Mouse (Mus musculus) neural tube, embryonic 13.5 days (tissue): Measurements from ENCODE around the gene Susd5. TPM values are rescaled to one million over a fixed set of nuclear protein-coding genes. Genes with fewer than 3 reads are reported as not detected.

Source experiments
- ATAC-seq: fragments of 200-750 bp; cut with Nextera tagmentation; 2 replicates; pipeline ENCODE4 v1.8.0; 2017; ENCODE audit warnings: low read depth, mild to moderate bottlenecking, moderate TSS enrichment, moderate library complexity
- H3K27ac ChIP-seq: fragments of 300-500 bp; sonication (generic); replicated peaks from 2 replicates; pipeline ENCODE4 v1.5.1; 2015; ENCODE audit warnings: moderate library complexity, mild to moderate bottlenecking, inconsistent platforms
- H3K27me3 ChIP-seq: fragments of 300-500 bp; sonication (generic); 2 replicates; pipeline ENCODE4 v1.6.1; 2015; ENCODE audit warnings: mild to moderate bottlenecking, inconsistent platforms
- H3K36me3 ChIP-seq: fragments of 300-500 bp; sonication (generic); 2 replicates; pipeline ENCODE4 v1.6.1; 2015; ENCODE audit warnings: mild to moderate bottlenecking, inconsistent platforms
- H3K4me1 ChIP-seq: fragments of 300-500 bp; sonication (generic); replicated peaks from 2 replicates; pipeline ENCODE4 v1.6.1; 2015; ENCODE audit warnings: inconsistent platforms
- H3K4me2 ChIP-seq: fragments of 300-500 bp; sonication (generic); 2 replicates; pipeline ENCODE4 v1.6.1; 2015; ENCODE audit warnings: inconsistent platforms, mild to moderate bottlenecking, moderate library complexity
- H3K4me3 ChIP-seq: fragments of 300-500 bp; sonication (generic); 2 replicates; pipeline ENCODE4 v1.5.1; 2015; ENCODE audit warnings: mild to moderate bottlenecking, inconsistent platforms
- H3K9ac ChIP-seq: fragments of 300-500 bp; sonication (generic); 2 replicates; pipeline ENCODE4 v1.6.1; 2015; ENCODE audit warnings: moderate library complexity, mild to moderate bottlenecking, inconsistent platforms
- H3K9me3 ChIP-seq: fragments of 300-500 bp; sonication (generic); 2 replicates; pipeline ENCODE4 v1.6.1; 2016; ENCODE audit warnings: inconsistent platforms
- WGBS: fragments of 180-500 bp; shearing (Covaris S2); methylation state at CpG from one replicate; pipeline ENCODE4 v1.1.7; 2015; 5-methylcytosine and 5-hydroxymethylcytosine counted together
- polyA plus RNA-seq: library from polyadenylated mRNA; unstranded; fragments of >200 nt; fragmentation: Nextera tagmentation; extraction: Ambion mirVana; gene quantifications from 2 replicates; pipeline ENCODE4 v1.2.1, GENCODE M21; 2015

Susd5 gene
- polyA plus RNA-seq, 1 experiment from 2014 or later = 1.1 TPM

DNA sequence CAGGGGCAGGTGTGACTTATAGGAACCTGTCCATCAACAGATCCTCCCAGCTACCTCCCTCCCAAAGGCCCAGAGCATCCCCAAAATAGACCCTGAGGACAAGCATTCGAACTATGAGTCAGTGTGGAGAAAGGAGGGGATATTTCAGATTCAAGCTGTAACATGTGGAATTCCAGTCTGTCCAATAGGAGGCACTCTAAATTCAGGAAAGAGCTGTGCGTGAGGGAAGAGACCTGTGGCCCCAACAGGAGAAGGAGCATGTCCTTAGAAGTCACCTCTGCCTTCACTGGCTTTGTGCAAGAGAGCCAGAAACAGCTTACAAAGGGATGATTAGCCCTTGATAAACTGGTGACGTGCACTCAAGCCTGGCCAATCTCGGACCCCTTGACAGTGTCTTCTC is 16.0 kb upstream of the Susd5 start:
- H3K4me3 ChIP-seq = no peak overlapping the region
- H3K27me3 ChIP-seq = no peaks in the 10 kb centered on the region
- no peak overlapping the region for H3K9ac ChIP-seq
- no peak for ATAC-seq
- H3K4me2 ChIP-seq = no peak overlapping the region
- WGBS = 77% methylated on average over 4 of the region's 4 CpGs
- H3K27ac ChIP-seq = no peak overlapping the region
- H3K36me3 ChIP-seq = no peaks in the 10 kb centered on the region
- no peaks in the 10 kb centered on the region for H3K9me3 ChIP-seq
- H3K4me1 ChIP-seq = no peaks in the 10 kb centered on the region

DNA sequence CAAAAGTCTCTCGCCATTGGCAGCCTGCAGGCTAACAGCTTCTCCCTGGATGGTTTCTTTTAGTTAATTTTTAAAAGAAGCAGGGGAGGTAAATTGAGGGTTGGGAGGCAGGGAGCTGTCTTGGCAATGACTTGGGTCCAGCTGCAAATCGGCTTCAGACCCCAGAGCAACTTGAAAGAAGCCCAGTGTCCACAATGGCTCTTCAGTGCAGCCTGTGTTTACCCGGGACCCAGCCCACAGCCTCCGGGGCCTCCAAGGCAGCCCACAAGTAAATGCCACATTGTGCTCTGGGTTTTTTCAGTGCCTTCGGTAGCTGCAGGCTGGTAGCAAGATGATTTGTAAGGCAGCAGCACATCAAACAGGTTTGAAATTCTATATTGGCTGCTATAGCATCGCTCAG is 14.4 kb upstream of the Susd5 start:
- no peaks in the 10 kb centered on the region for H3K9me3 ChIP-seq
- ATAC-seq = peak; percentile 50; the same call in 1 of the 2 replicates
- H3K27me3 ChIP-seq = no peaks in the 10 kb centered on the region
- WGBS = 36% methylated on average over 6 of the region's 6 CpGs
- no peak overlapping the region for H3K4me2 ChIP-seq
- H3K9ac ChIP-seq = no peak overlapping the region
- H3K4me1 ChIP-seq = no peaks in the 10 kb centered on the region
- no peak overlapping the region for H3K4me3 ChIP-seq
- no peaks in the 10 kb centered on the region for H3K36me3 ChIP-seq
- 0 out of 2 replicates have a peak overlapping the region, but pooled peaks have one; percentile 11 for H3K27ac ChIP-seq

DNA sequence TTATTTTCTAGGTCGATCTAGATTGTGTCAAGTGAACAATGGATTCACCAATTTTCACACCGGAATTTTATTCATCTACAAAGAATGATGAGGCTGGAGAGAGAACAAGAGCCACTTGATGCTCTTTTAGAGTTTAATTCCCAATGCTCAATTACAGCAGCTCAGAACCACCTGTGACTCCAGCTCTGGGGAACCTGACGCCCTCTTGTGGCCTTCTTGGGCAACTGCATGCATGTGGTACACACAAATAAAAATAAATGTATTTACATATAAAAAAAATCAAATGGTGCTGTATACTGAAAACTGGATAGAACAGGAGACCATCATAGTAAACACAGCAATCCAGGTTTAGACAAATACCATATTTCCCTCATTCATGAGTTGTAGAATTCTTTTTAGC is 12.5 kb upstream of the Susd5 start:
- no peaks in the 10 kb centered on the region for H3K9me3 ChIP-seq
- H3K27ac ChIP-seq = no peak overlapping the region
- 56% methylated on average over 3 of the region's 3 CpGs for WGBS
- H3K4me3 ChIP-seq = no peak overlapping the region
- no peaks in the 10 kb centered on the region for H3K4me1 ChIP-seq
- no peak overlapping the region for H3K4me2 ChIP-seq
- no peak overlapping the region for H3K9ac ChIP-seq
- no peaks in the 10 kb centered on the region for H3K36me3 ChIP-seq
- no peaks in the 10 kb centered on the region for H3K27me3 ChIP-seq
- no peak for ATAC-seq

DNA sequence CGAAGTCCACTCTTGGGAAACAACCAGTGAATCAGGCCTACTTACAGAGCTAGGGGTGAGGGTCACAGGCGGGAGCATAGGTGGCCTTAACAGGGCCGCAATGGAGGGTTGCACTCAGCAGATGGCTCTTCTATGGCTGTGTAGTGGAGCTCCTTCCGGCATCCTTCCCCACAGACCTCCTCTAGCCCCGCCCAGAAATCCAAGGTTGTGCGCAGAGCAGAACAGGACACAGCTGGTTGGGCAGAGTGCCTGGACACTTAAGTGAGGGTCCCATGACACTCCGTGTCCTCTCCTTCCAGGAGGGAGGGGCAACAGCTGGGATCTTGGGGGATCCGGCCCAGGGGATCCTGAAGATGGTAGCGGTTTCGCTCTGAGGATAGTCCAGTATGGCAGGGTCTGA is 10.9 kb upstream of the Susd5 start, which contains the start of gene Fbxl2:
Gene Fbxl2, minus strand, starts transcription at position 164 of the 400 bp plus-strand sequence.
- no peak within 1 kb of the TSS for H3K9ac ChIP-seq
- H3K4me2 ChIP-seq = no peak within 1 kb of the TSS
- WGBS = 84% methylated on average over 10 of the region's 10 CpGs
- no peaks in the 10 kb centered on the region for H3K4me1 ChIP-seq
- H3K4me3 ChIP-seq = no peak within 1 kb of the TSS
- no peak within 1 kb of the TSS for H3K27ac ChIP-seq
- H3K27me3 ChIP-seq = no peaks in the 10 kb centered on the region
- no peak for ATAC-seq
- no peaks in the 10 kb centered on the region for H3K36me3 ChIP-seq
- no peaks in the 10 kb centered on the region for H3K9me3 ChIP-seq

DNA sequence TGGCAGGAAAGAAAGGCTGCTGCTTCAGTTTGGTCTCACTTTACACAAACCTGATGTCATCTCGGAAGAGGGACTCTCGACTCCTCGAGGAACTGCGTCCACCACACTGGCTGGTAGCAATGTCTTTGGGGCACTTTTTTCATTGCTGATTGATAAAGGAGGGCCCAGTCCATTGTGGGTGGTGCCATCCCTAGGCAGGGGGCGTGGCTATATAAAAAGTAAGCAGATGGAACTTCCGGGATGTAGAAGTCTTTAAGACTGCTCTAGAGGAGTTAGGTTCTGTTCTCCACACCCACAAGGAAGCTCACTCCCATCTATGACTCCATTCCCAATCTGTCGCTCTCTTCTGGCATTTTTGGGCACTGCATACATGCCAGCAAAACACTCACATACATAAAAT is 10.3 kb upstream of the Susd5 start:
- Histone ChIP-seq H3K36me3 (no peaks in the 10 kb centered on the region), H3K27ac (no peak overlapping the region), H3K4me2 (no peak overlapping the region), H3K4me3 (no peak overlapping the region), H3K27me3 (no peaks in the 10 kb centered on the region), H3K9ac (no peak overlapping the region), H3K9me3 (no peaks in the 10 kb centered on the region), H3K4me1 (no peaks in the 10 kb centered on the region)
- 90% methylated on average over 7 of the region's 7 CpGs for WGBS
- ATAC-seq = no peak

DNA sequence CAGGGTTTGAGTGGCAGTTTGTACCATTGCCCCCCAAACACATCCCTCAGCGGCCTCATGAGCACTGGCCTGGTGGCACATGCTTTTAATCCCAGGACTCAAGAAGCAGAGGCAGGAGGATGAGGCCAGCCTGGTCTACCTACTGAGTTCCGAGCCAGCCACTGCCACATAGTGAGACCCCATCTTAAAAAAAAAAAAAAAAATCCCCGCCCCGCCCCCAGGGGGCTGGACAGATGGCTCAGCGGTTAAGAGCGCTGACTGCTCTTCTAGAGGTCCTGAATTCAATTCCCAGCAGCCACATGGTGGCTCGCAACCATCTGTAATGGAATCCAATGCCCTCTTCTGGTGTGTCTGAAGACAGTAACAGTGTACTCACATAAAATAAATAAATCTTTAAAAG is 6.8 kb upstream of the Susd5 start:
- 88% methylated on average over 7 of the region's 7 CpGs for WGBS
- 0 out of 2 replicates have a peak, but pooled peaks cover 3% of the 10 kb centered on the region for H3K27me3 ChIP-seq
- no peak for ATAC-seq

DNA sequence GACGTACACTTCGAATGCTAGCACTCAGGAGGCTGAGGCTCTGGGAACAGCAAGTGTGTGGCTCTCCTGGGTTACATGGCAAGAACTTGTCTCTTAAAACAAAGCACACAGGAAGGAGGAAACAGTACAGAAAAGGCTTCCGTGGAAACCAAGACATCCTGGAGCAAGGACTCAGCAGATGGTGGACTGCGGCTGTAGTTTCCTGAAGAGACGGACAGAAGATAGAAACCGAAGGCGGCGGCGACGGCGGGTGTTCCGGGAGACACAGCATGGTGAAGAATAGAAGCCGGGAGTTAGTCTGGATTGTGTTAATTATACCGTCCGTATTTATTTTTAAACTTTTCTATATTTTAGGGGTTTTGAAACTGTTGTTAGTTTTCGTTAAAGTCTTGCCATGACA is 6.2 kb upstream of the Susd5 start:
- Histone ChIP-seq H3K9me3 (no peaks in the 10 kb centered on the region), H3K4me3 (no peak overlapping the region), H3K36me3 (no peaks in the 10 kb centered on the region), H3K9ac (no peak overlapping the region), H3K4me1 (no peaks in the 10 kb centered on the region), H3K27me3 (peaks cover 10% of the 10 kb centered on the region), H3K4me2 (no peak overlapping the region), H3K27ac (no peak overlapping the region)
- WGBS = 93% methylated on average over 16 of the region's 16 CpGs
- no peak for ATAC-seq

More for the DNA sequence above, 6.8 kb upstream of the Susd5 start:
- Histone ChIP-seq H3K36me3 (no peaks in the 10 kb centered on the region), H3K9ac (no peak overlapping the region), H3K9me3 (no peaks in the 10 kb centered on the region), H3K4me3 (no peak overlapping the region), H3K27ac (no peak overlapping the region), H3K4me2 (no peak overlapping the region), H3K4me1 (no peaks in the 10 kb centered on the region)

DNA sequence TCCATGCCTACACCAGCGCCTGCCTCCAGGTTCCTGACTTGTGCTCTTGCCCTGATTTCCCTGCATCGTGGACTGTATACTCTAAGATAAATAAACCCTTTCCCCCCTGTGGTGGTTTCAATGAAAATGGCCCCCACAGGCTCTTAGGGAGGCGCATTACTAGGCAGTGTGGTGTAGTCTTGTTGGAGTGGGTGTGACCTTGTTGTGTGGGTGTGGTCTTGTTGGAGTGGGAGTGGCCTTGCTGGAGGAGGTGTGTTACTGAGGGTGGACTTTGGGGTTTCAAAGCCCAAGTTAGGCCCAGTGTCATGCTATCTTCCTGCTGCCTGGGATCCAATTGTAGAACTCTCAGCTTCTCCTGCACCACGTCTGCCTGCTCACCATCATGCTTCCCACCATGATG is 4.9 kb upstream of the Susd5 start:
- no peak for ATAC-seq
- 73% methylated on average over 4 of the region's 4 CpGs for WGBS
- no peak overlapping the region for H3K9ac ChIP-seq
- no peak overlapping the region for H3K4me2 ChIP-seq
- no peaks in the 10 kb centered on the region for H3K36me3 ChIP-seq
- no peaks in the 10 kb centered on the region for H3K9me3 ChIP-seq
- no peak overlapping the region for H3K4me3 ChIP-seq
- peaks cover 3% of the 10 kb centered on the region for H3K4me1 ChIP-seq
- H3K27ac ChIP-seq = no peak overlapping the region
- peaks cover 22% of the 10 kb centered on the region for H3K27me3 ChIP-seq

DNA sequence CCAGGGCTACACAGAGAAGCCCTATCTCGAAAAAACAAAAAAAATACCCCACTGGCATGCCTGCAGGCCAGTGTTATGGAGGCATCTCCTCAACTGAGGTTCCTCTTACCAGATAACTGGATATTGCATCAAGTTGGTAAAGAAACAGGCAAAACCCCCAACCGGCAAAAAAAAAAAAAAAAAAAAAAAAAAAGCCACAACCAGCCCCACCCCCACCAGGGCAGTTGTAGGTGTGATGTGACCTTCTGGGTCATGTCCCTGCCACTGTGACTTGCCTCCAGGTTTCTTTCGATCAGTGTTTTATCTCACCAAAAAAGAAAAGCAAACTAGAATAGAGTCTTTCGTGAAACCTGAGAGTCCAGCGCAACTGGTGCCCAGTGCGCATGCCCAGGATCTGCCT is 4.1 kb upstream of the Susd5 start:
- WGBS = 88% methylated on average over 6 of the region's 6 CpGs
- Histone ChIP-seq H3K36me3 (no peaks in the 10 kb centered on the region), H3K27me3 (peaks cover 30% of the 10 kb centered on the region), H3K27ac (no peak overlapping the region), H3K4me1 (peaks cover 11% of the 10 kb centered on the region), H3K4me3 (no peak overlapping the region), H3K9me3 (no peaks in the 10 kb centered on the region), H3K4me2 (no peak overlapping the region), H3K9ac (no peak overlapping the region)
- no peak for ATAC-seq

DNA sequence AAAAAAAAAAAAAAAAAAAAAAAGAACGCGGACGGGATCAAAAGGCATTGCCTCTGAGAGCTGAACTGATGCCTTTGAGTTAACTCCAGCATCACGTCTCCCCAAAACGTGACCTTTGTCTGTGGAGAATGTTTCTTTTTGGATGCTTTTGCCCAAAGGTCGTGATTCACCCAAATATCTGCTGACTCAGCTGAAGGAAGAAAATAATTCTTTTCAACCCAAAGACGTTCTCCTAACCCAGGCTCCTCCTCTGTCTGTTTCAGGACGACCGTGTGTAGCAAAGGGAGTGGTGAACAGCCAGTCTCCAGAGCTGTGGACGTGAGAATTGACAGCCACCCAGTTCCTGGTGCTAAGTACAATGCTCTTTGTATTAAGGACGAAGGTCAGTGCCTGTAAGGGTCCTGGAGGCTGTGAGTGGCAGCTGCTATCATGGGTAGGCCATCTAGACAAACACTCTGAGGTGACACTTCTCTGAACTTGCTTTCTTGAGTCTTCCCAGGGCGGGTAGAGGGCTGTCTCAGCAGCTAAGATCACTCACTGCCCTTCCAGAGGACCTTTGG is 11.6 kb downstream of the Susd5 start:
- no peak overlapping the region for H3K4me3 ChIP-seq
- no peak overlapping the region for H3K4me2 ChIP-seq
- no peak overlapping the region for H3K9ac ChIP-seq
- H3K27me3 ChIP-seq = no peaks in the 10 kb centered on the region
- ATAC-seq = no peak
- H3K36me3 ChIP-seq = no peaks in the 10 kb centered on the region
- H3K4me1 ChIP-seq = no peaks in the 10 kb centered on the region
- no peaks in the 10 kb centered on the region for H3K9me3 ChIP-seq
- no peak overlapping the region for H3K27ac ChIP-seq
- WGBS = 60% methylated on average over 12 of the region's 12 CpGs

DNA sequence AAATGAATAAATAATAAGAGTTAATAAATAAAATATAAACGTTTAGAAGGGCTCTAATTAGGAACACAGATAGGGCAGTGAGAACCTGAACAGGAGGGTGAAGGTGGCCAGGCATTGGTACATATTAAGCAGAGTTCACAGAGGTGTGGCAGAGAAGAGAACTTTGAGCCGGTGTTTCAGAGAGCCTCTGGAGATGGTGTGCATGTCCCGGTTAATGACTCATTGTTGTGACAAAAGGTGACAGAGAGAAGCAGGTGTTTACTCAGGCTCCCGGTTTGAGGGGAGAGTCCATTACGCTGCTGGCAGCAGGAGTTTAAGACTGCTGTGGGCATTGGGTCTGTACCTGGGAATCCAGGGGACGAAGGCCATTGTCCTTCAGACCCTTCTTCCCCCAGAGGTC is 12.4 kb downstream of the Susd5 start:
- Histone ChIP-seq H3K4me2 (no peak overlapping the region), H3K36me3 (no peaks in the 10 kb centered on the region), H3K4me1 (no peaks in the 10 kb centered on the region), H3K9ac (no peak overlapping the region), H3K27me3 (no peaks in the 10 kb centered on the region), H3K4me3 (no peak overlapping the region), H3K9me3 (no peaks in the 10 kb centered on the region), H3K27ac (no peak overlapping the region)
- no peak for ATAC-seq
- 72% methylated on average over 6 of the region's 6 CpGs for WGBS

DNA sequence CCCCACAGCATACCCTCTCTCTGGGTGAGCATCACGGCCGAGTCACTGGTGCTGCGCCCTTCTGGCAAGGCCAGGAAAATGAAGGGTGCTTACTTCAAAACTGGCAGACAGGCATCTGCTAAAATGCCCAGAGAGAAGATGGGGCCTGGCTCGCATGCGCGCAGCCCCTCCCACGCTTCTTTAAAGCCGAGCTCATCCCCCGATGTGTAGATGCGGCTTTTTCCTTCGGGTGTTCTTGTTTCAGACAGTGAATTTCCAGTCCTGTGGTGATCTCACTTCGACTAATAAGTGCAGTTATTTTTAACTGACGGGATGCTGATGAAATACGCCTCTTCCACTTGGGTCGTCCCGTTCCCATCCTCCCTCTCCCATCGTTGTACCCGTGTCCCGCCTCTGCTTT is 16.7 kb downstream of the Susd5 start:
- no peak for ATAC-seq
- no peak overlapping the region for H3K4me2 ChIP-seq
- no peak overlapping the region for H3K4me3 ChIP-seq
- no peaks in the 10 kb centered on the region for H3K4me1 ChIP-seq
- no peaks in the 10 kb centered on the region for H3K36me3 ChIP-seq
- H3K27ac ChIP-seq = no peak overlapping the region
- H3K9ac ChIP-seq = no peak overlapping the region
- 88% methylated on average over 19 of the region's 19 CpGs for WGBS
- no peaks in the 10 kb centered on the region for H3K9me3 ChIP-seq
- H3K27me3 ChIP-seq = no peaks in the 10 kb centered on the region

DNA sequence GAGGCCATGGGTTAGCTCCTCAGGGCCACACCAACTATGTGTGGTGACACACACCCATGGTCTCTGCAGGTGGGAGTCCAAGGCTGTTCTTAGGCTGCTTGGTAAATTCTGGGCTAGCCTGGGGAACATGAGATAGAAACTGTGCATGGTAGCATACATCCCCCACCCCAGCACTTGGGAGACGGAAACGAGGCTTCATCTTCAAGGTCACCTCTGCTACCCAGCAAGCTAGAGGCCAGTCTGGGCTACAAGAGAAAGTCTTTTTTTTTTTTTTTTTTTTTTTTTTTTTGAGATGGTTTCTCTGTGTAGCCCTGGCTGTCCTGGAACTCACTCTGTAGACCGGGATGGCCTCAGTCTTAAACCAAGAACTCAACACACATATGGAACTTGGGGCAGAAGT is 29.5 kb downstream of the Susd5 start:
- Histone ChIP-seq H3K4me3 (no peak overlapping the region), H3K27me3 (no peaks in the 10 kb centered on the region), H3K9ac (no peak overlapping the region), H3K4me2 (no peak overlapping the region), H3K9me3 (no peaks in the 10 kb centered on the region), H3K36me3 (no peaks in the 10 kb centered on the region), H3K4me1 (no peaks in the 10 kb centered on the region), H3K27ac (no peak overlapping the region)
- no peak for ATAC-seq
- WGBS = 90% methylated on average over 3 of the region's 3 CpGs
